Mouse (Mus musculus) liver, embryonic 15.5 days (tissue): ENCODE measurements around the gene Ifitm3. TPM values are rescaled to one million over a fixed set of nuclear protein-coding genes. Genes with fewer than 3 reads are reported as not detected.

Source experiments
- ATAC-seq: fragments of 200-750 bp; cut with Nextera tagmentation; 2 replicates; pipeline ENCODE4 v1.8.0; 2017; ENCODE audit warnings: moderate number of reproducible peaks, mild to moderate bottlenecking, moderate library complexity; ENCODE audit not compliant: insufficient read depth
- H3K27ac ChIP-seq: fragments of 300-500 bp; sonication (generic); replicated peaks from 2 replicates; pipeline ENCODE4 v1.5.1; 2015; ENCODE audit warnings: mild to moderate bottlenecking, inconsistent platforms
- H3K27me3 ChIP-seq: fragments of 300-500 bp; sonication (generic); 2 replicates; pipeline ENCODE4 v1.6.1; 2015; ENCODE audit warnings: mild to moderate bottlenecking, inconsistent platforms
- H3K36me3 ChIP-seq: fragments of 300-500 bp; sonication (generic); replicated peaks from 2 replicates; pipeline ENCODE4 v1.6.1; 2015; ENCODE audit warnings: moderate library complexity, mild to moderate bottlenecking, inconsistent platforms
- H3K4me1 ChIP-seq: fragments of 300-500 bp; sonication (generic); replicated peaks from 2 replicates; pipeline ENCODE4 v1.6.1; 2015; ENCODE audit warnings: inconsistent platforms
- H3K4me2 ChIP-seq: fragments of 300-500 bp; sonication (generic); 2 replicates; pipeline ENCODE4 v1.6.1; 2015; ENCODE audit warnings: moderate library complexity, mild to moderate bottlenecking, inconsistent platforms
- H3K4me3 ChIP-seq: fragments of 300-500 bp; sonication (generic); replicated peaks from 2 replicates; pipeline ENCODE4 v1.5.1; 2015; ENCODE audit warnings: mild to moderate bottlenecking, inconsistent platforms
- H3K9ac ChIP-seq: fragments of 300-500 bp; sonication (generic); 2 replicates; pipeline ENCODE4 v1.6.1; 2015; ENCODE audit warnings: moderate library complexity, mild to moderate bottlenecking, inconsistent platforms
- H3K9me3 ChIP-seq: fragments of 300-500 bp; sonication (generic); replicated peaks from 2 replicates; pipeline ENCODE4 v1.6.1; 2016; ENCODE audit warnings: inconsistent platforms
- WGBS: fragments of 180-500 bp; shearing (Covaris S2); methylation state at CpG from one replicate; pipeline ENCODE4 v1.1.7; 2015; ENCODE audit warnings: mixed read lengths; ENCODE audit not compliant: insufficient replicate concordance; 5-methylcytosine and 5-hydroxymethylcytosine counted together
- polyA plus RNA-seq: library from polyadenylated mRNA; unstranded; fragments of >200 nt; fragmentation: Nextera tagmentation; extraction: Ambion mirVana; gene quantifications from 2 replicates; pipeline ENCODE4 v1.2.1, GENCODE M21; 2015

Gene Ifitm3
- polyA plus RNA-seq: 84.9 and 98.1 TPM in 2 replicates

- peak within 1 kb of the TSS; percentile 39 for H3K9ac ChIP-seq
- no peaks in the 10 kb centered on the region for H3K27me3 ChIP-seq
- H3K4me3 ChIP-seq: peak within 1 kb of the TSS; percentile 51
- no peak for ATAC-seq
- H3K4me1 ChIP-seq: peaks cover 57% of the 10 kb centered on the region
- no peaks in the 10 kb centered on the region for H3K36me3 ChIP-seq
- WGBS: 12% methylated on average over 10 of the region's 10 CpGs
- peak within 1 kb of the TSS; percentile 67 for H3K4me2 ChIP-seq
- peak within 1 kb of the TSS; percentile 35; the same call in 1 of the 2 replicates for H3K27ac ChIP-seq
- no peaks in the 10 kb centered on the region for H3K9me3 ChIP-seq
Measured at GRCm38 (mm10) chr7:141010593-141010992, at the start of gene Ifitm3. Gene Ifitm3, minus strand, starts transcription at chr7:141010770.

GRCm38 (mm10) chr7:141059929-141060328 lies 49.4 kb upstream of the Ifitm3 start:
- no peak for ATAC-seq
- H3K9ac ChIP-seq: no peak overlapping the region
- peak overlapping the region; percentile 74 for H3K4me2 ChIP-seq
- H3K36me3 ChIP-seq: no peaks in the 10 kb centered on the region
- no peak overlapping the region for H3K4me3 ChIP-seq
- 51% methylated on average over 2 of the region's 2 CpGs for WGBS
- peaks cover 85% of the 10 kb centered on the region for H3K27me3 ChIP-seq
- H3K27ac ChIP-seq: no peak overlapping the region
- H3K4me1 ChIP-seq: peaks cover 37% of the 10 kb centered on the region
- no peaks in the 10 kb centered on the region for H3K9me3 ChIP-seq

GRCm38 (mm10) chr7:141058601-141059341 lies 48.2 kb upstream of the Ifitm3 start:
- H3K36me3 ChIP-seq: no peaks in the 10 kb centered on the region
- no peaks in the 10 kb centered on the region for H3K9me3 ChIP-seq
- no peak overlapping the region for H3K27ac ChIP-seq
- H3K4me1 ChIP-seq: peaks cover 26% of the 10 kb centered on the region
- no peak overlapping the region for H3K4me3 ChIP-seq
- H3K4me2 ChIP-seq: no peak overlapping the region
- ATAC-seq: no peak
- no peak overlapping the region for H3K9ac ChIP-seq
- peaks cover 76% of the 10 kb centered on the region for H3K27me3 ChIP-seq
- WGBS: 50% methylated on average over 14 of the region's 14 CpGs

- Histone ChIP-seq H3K4me3 (no peak overlapping the region), H3K4me1 (peaks cover 18% of the 10 kb centered on the region), H3K9ac (no peak overlapping the region), H3K27me3 (peaks cover 64% of the 10 kb centered on the region), H3K27ac (no peak overlapping the region), H3K4me2 (no peak overlapping the region), H3K9me3 (no peaks in the 10 kb centered on the region), H3K36me3 (no peaks in the 10 kb centered on the region)
- ATAC-seq: no peak
- 61% methylated on average over 1 of the region's 1 CpGs for WGBS
Measured at GRCm38 (mm10) chr7:141057541-141057940, 47.0 kb upstream of the Ifitm3 start.

- Histone ChIP-seq H3K27ac (no peak overlapping the region), H3K4me2 (no peak overlapping the region), H3K9me3 (no peaks in the 10 kb centered on the region), H3K36me3 (no peaks in the 10 kb centered on the region), H3K4me3 (no peak overlapping the region), H3K4me1 (peaks cover 21% of the 10 kb centered on the region), H3K27me3 (peaks cover 58% of the 10 kb centered on the region), H3K9ac (no peak overlapping the region)
- WGBS: 61% methylated on average over 6 of the region's 6 CpGs
- ATAC-seq: no peak
Measured at GRCm38 (mm10) chr7:141056976-141057375, 46.4 kb upstream of the Ifitm3 start.

- no peak overlapping the region for H3K9ac ChIP-seq
- 58% methylated on average over 4 of the region's 4 CpGs for WGBS
- H3K27ac ChIP-seq: no peak overlapping the region
- ATAC-seq: no peak
- no peak overlapping the region for H3K4me3 ChIP-seq
- no peaks in the 10 kb centered on the region for H3K9me3 ChIP-seq
- no peaks in the 10 kb centered on the region for H3K36me3 ChIP-seq
- peaks cover 19% of the 10 kb centered on the region for H3K4me1 ChIP-seq
- no peak overlapping the region for H3K4me2 ChIP-seq
- peaks cover 46% of the 10 kb centered on the region for H3K27me3 ChIP-seq
Measured at GRCm38 (mm10) chr7:141055785-141056184, 45.2 kb upstream of the Ifitm3 start.

GRCm38 (mm10) chr7:141052421-141052820 lies 41.9 kb upstream of the Ifitm3 start:
- no peaks in the 10 kb centered on the region for H3K9me3 ChIP-seq
- WGBS: 74% methylated on average over 2 of the region's 2 CpGs
- ATAC-seq: no peak
- H3K9ac ChIP-seq: no peak overlapping the region
- no peak overlapping the region for H3K4me3 ChIP-seq
- peaks cover 13% of the 10 kb centered on the region for H3K27me3 ChIP-seq
- 0 out of 2 replicates have a peak overlapping the region, but pooled peaks have one; percentile 30 for H3K27ac ChIP-seq
- H3K4me1 ChIP-seq: peaks cover 25% of the 10 kb centered on the region
- H3K4me2 ChIP-seq: no peak overlapping the region; the same call in 1 of the 2 replicates
- H3K36me3 ChIP-seq: no peaks in the 10 kb centered on the region

GRCm38 (mm10) chr7:141052016-141052415 lies 41.4 kb upstream of the Ifitm3 start:
- no peaks in the 10 kb centered on the region for H3K9me3 ChIP-seq
- H3K27me3 ChIP-seq: peaks cover 10% of the 10 kb centered on the region; the same call in 1 of the 2 replicates
- H3K9ac ChIP-seq: no peak overlapping the region
- no peaks in the 10 kb centered on the region for H3K36me3 ChIP-seq
- H3K4me2 ChIP-seq: no peak overlapping the region; the same call in 1 of the 2 replicates
- no peak for ATAC-seq
- WGBS: 69% methylated on average over 4 of the region's 4 CpGs
- H3K27ac ChIP-seq: 0 out of 2 replicates have a peak overlapping the region, but pooled peaks have one; percentile 30
- H3K4me3 ChIP-seq: no peak overlapping the region
- H3K4me1 ChIP-seq: peaks cover 29% of the 10 kb centered on the region

- H3K4me1 ChIP-seq: peaks cover 38% of the 10 kb centered on the region
- H3K4me3 ChIP-seq: no peak overlapping the region
- no peak overlapping the region for H3K9ac ChIP-seq
- H3K36me3 ChIP-seq: no peaks in the 10 kb centered on the region
- no peak overlapping the region for H3K27ac ChIP-seq
- H3K4me2 ChIP-seq: no peak overlapping the region
- peaks cover 6% of the 10 kb centered on the region; the same call in 1 of the 2 replicates for H3K27me3 ChIP-seq
- WGBS: 61% methylated on average over 17 of the region's 17 CpGs
- no peak for ATAC-seq
- no peaks in the 10 kb centered on the region for H3K9me3 ChIP-seq
Measured at GRCm38 (mm10) chr7:141051060-141051685, 40.6 kb upstream of the Ifitm3 start.

- H3K36me3 ChIP-seq: no peaks in the 10 kb centered on the region
- 66% methylated on average over 2 of the region's 2 CpGs for WGBS
Measured at GRCm38 (mm10) chr7:141049326-141049725, 38.8 kb upstream of the Ifitm3 start.

More at GRCm38 (mm10) chr7:141049326-141049725, 38.8 kb upstream of the Ifitm3 start:
- Histone ChIP-seq H3K4me1 (peaks cover 41% of the 10 kb centered on the region), H3K27ac (no peak overlapping the region), H3K9ac (no peak overlapping the region), H3K4me3 (no peak overlapping the region), H3K27me3 (no peaks in the 10 kb centered on the region), H3K4me2 (no peak overlapping the region), H3K9me3 (no peaks in the 10 kb centered on the region)
- ATAC-seq: no peak
